Mouse (Mus musculus) thymus, postnatal 25 days (tissue): Measurements from ENCODE around the gene Nisch.

Experiments
- DNase-seq: peaks from one replicate; pipeline ENCODE4 v3.0.0; 2022

Nisch gene

GRCm38 (mm10) chr14:31129326-31130235, 87.2 kb downstream of the Nisch start:
- peak; percentile 9 for DNase-seq

- DNase-seq = peak; percentile 98
Measured at GRCm38 (mm10) chr14:31128826-31129219, 87.9 kb downstream of the Nisch start, which contains the start of gene Smim4. Gene Smim4, minus strand, starts transcription at chr14:31128956.

- no peak for DNase-seq
Measured at GRCm38 (mm10) chr14:31128101-31128825, 88.5 kb downstream of the Nisch start.

GRCm38 (mm10) chr14:31126826-31127225, 89.9 kb downstream of the Nisch start:
- DNase-seq = no peak

GRCm38 (mm10) chr14:31125106-31126075, 91.4 kb downstream of the Nisch start:
- no peak for DNase-seq
